Mouse (Mus musculus) layer of hippocampus, adult 8-10 months (tissue): ENCODE measurements at regions not wholly inside any gene's neighbourhood (a gene's known extent, or its start where the extent isn't known, plus 50 kb on each side); places are given as distances from the start of the nearest gene placed in this dataset.

Source experiments
- DNase-seq, 2 experiments: peaks; one replicate each; pipeline ENCODE4 v3.0.0; 2022; ENCODE audit warnings: low spot score in 2 of 2

DNA sequence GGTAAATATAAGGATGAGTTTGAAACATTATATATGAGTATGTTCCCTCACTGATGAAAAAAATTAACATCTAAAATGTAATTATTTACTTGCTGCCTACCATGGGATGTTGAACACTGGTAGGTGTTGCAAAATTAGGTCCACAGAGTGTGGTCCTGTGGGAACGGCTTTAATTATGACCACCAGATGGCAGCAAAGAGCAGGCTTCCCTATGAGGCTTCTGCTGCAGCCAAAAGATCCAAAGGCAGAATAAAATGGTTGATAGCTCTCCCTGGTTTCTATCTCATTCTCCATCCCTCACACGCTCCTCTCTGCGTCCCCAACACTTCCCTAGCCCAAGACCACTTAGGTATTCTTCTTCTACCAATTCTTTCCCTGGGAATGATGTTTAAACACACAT, 54.6 kb upstream of the Cit start:
- peak; percentile 29 to 76 for DNase-seq
